Mouse (Mus musculus): ENCODE results near the gene Fmnl3. TPM values are rescaled to one million over a fixed set of nuclear protein-coding genes. Genes with fewer than 3 reads are reported as not detected.

Fmnl3 gene
- polyA plus RNA-seq, 1 experiment, result 15.3 TPM

- no peaks in the 10 kb centered on the region for H3K27me3 ChIP-seq (ENCODE audit: control insufficient read depth, insufficient read depth, low read length)
- H3K4me1 ChIP-seq (ENCODE audit: control insufficient read depth, insufficient read depth, low read length), result no peaks in the 10 kb centered on the region; the same call in 1 of the 2 replicates
- no peak overlapping the region for H3K4me3 ChIP-seq (ENCODE audit: control insufficient read depth, low read depth, low read length)
- H3K27ac ChIP-seq (ENCODE audit: control insufficient read depth, insufficient read depth, low read depth, low read length), result no peak overlapping the region
- H3K36me3 ChIP-seq (ENCODE audit: control insufficient read depth, insufficient read depth, low read length), result no peaks in the 10 kb centered on the region
- no peak for TF ChIP-seq POLR2A (IDR thresholded peaks at IDR 0.05; ENCODE audit: control insufficient read depth, low read depth, low read length)
- TF ChIP-seq CTCF (IDR thresholded peaks at IDR 0.05; ENCODE audit: control insufficient read depth, insufficient read depth, insufficient replicate concordance, low read depth, low read length), result no peak
Measured at GRCm38 (mm10) chr15:99341102-99341501, 29.2 kb downstream of the Fmnl3 start.

DNA sequence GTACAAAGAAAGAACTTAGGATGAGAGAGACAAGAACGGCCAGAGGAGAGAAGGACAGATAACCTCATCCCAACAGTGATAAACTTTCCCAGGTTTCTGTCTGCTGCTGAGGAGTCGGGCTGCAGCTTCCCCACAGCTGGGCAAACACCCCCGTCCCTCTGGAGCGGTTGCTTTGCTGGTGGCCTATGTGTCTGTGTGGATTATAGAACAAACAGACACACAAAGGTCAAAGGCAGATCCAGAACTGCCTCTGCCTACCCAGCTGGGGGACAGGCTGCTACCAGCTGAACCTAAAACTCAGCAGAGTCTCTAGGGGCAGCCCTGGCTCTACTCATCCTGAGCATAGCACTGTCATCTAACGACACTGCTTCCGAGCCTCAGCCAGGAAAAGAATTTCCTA, 30.6 kb downstream of the Fmnl3 start:
- H3K4me3 ChIP-seq (ENCODE audit: control insufficient read depth, low read depth, low read length), result no peak overlapping the region
- no peak overlapping the region for H3K27ac ChIP-seq (ENCODE audit: control insufficient read depth, insufficient read depth, low read depth, low read length)
- TF ChIP-seq POLR2A (IDR thresholded peaks at IDR 0.05; ENCODE audit: control insufficient read depth, low read depth, low read length) (no peak), CTCF (IDR thresholded peaks at IDR 0.05; ENCODE audit: control insufficient read depth, insufficient read depth, insufficient replicate concordance, low read depth, low read length) (no peak)
- no peaks in the 10 kb centered on the region for H3K36me3 ChIP-seq (ENCODE audit: control insufficient read depth, insufficient read depth, low read length)
- H3K27me3 ChIP-seq (ENCODE audit: control insufficient read depth, insufficient read depth, low read length), result no peaks in the 10 kb centered on the region
- no peaks in the 10 kb centered on the region; the same call in 1 of the 2 replicates for H3K4me1 ChIP-seq (ENCODE audit: control insufficient read depth, insufficient read depth, low read length)

- no peaks in the 10 kb centered on the region for H3K27me3 ChIP-seq (ENCODE audit: control insufficient read depth, insufficient read depth, low read length)
- no peak overlapping the region for H3K4me3 ChIP-seq (ENCODE audit: control insufficient read depth, low read depth, low read length)
- H3K36me3 ChIP-seq (ENCODE audit: control insufficient read depth, insufficient read depth, low read length), result no peaks in the 10 kb centered on the region; the same call in 1 of the 2 replicates
- no peak for TF ChIP-seq CTCF (IDR thresholded peaks at IDR 0.05; ENCODE audit: control insufficient read depth, insufficient read depth, insufficient replicate concordance, low read depth, low read length)
- TF ChIP-seq POLR2A (IDR thresholded peaks at IDR 0.05; ENCODE audit: control insufficient read depth, low read depth, low read length), result no peak
- H3K4me1 ChIP-seq (ENCODE audit: control insufficient read depth, insufficient read depth, low read length), result no peaks in the 10 kb centered on the region; the same call in 1 of the 2 replicates
- no peak overlapping the region for H3K27ac ChIP-seq (ENCODE audit: control insufficient read depth, insufficient read depth, low read depth, low read length)
Measured at GRCm38 (mm10) chr15:99338916-99339315, 31.4 kb downstream of the Fmnl3 start.

DNA sequence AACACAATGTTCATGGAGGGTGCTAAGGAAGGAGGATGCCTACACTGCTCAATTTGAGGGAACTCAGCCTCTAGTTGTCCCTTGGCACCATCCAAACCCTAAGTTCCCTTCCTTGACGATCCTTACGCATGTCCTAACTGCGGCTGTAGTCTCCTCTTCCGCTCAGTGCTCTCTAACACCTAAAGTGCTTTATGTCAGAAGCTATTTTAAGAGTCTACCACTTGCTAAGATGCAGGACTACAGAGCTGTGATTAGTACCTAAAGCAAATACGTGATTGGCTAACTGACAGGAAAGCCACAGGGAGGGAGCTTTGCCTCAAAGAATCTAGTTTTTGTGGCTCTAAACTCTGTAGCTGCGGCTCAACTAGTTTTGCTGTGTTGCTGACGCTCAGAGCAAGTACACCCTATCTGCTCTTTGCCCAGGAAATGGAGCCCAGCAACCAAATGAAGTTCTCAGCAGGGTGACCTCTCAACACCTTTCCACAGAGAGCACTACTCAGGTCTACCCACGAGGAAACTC, 34.4 kb downstream of the Fmnl3 start:
- Histone ChIP-seq H3K27ac (ENCODE audit: control insufficient read depth, insufficient read depth, low read depth, low read length) (no peak overlapping the region), H3K36me3 (ENCODE audit: control insufficient read depth, insufficient read depth, low read length) (no peaks in the 10 kb centered on the region; the same call in 1 of the 2 replicates), H3K4me1 (ENCODE audit: control insufficient read depth, insufficient read depth, low read length) (no peaks in the 10 kb centered on the region), H3K4me3 (ENCODE audit: control insufficient read depth, low read depth, low read length) (no peak overlapping the region), H3K27me3 (ENCODE audit: control insufficient read depth, insufficient read depth, low read length) (no peaks in the 10 kb centered on the region)
- no peak for TF ChIP-seq POLR2A (IDR thresholded peaks at IDR 0.05; ENCODE audit: control insufficient read depth, low read depth, low read length)
- TF ChIP-seq CTCF (IDR thresholded peaks at IDR 0.05; ENCODE audit: control insufficient read depth, insufficient read depth, insufficient replicate concordance, low read depth, low read length), result no peak

DNA sequence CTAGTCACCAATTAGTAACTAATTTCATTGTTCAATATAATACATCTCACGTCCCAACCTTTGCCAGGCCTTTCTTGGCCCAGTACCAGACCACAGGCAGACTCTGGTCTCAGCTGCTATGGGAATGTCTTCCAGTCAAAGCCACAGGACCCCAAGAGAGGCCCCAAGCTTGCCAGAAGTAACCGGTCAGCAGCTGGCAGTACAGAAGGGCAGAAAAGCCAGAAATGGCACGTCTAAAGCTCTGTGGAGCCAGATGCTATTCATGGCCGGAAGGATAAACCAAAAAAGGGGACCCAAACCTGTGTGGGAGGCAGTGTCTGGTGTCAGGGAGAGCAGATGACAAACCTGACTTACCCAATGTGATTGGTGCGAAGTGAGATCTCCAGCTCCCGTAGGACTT, 35.8 kb downstream of the Fmnl3 start:
- no peak for TF ChIP-seq POLR2A (IDR thresholded peaks at IDR 0.05; ENCODE audit: control insufficient read depth, low read depth, low read length)
- no peak for TF ChIP-seq CTCF (IDR thresholded peaks at IDR 0.05; ENCODE audit: control insufficient read depth, insufficient read depth, insufficient replicate concordance, low read depth, low read length)
- no peaks in the 10 kb centered on the region; the same call in 1 of the 2 replicates for H3K36me3 ChIP-seq (ENCODE audit: control insufficient read depth, insufficient read depth, low read length)
- no peak overlapping the region for H3K4me3 ChIP-seq (ENCODE audit: control insufficient read depth, low read depth, low read length)
- no peaks in the 10 kb centered on the region for H3K27me3 ChIP-seq (ENCODE audit: control insufficient read depth, insufficient read depth, low read length)
- H3K27ac ChIP-seq (ENCODE audit: control insufficient read depth, insufficient read depth, low read depth, low read length), result no peak overlapping the region
- no peaks in the 10 kb centered on the region for H3K4me1 ChIP-seq (ENCODE audit: control insufficient read depth, insufficient read depth, low read length)

DNA sequence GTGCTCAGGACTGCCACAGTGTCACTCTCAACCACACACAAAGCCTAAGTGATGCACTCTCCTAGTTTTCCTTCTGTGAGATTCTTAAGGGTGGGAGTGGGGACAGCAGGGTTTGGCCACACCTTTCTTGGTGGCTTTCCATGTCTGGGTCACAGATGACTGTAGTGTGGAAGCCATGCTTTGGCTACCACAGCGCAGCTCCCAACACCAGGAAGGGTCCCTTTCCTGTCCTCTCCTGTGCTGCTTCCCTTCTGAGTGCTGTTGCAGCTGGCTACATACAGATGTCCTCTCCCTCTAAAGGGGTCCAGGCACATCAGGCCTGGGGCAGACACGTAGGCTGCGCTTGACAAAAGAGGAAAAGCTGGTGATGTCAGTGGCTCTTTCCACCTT, 36.6 kb downstream of the Fmnl3 start:
- no peak for TF ChIP-seq POLR2A (IDR thresholded peaks at IDR 0.05; ENCODE audit: control insufficient read depth, low read depth, low read length)
- H3K4me1 ChIP-seq (ENCODE audit: control insufficient read depth, insufficient read depth, low read length), result no peaks in the 10 kb centered on the region
- H3K36me3 ChIP-seq (ENCODE audit: control insufficient read depth, insufficient read depth, low read length), result no peaks in the 10 kb centered on the region; the same call in 1 of the 2 replicates
- no peak overlapping the region for H3K27ac ChIP-seq (ENCODE audit: control insufficient read depth, insufficient read depth, low read depth, low read length)
- no peaks in the 10 kb centered on the region for H3K27me3 ChIP-seq (ENCODE audit: control insufficient read depth, insufficient read depth, low read length)
- H3K4me3 ChIP-seq (ENCODE audit: control insufficient read depth, low read depth, low read length), result no peak overlapping the region

DNA sequence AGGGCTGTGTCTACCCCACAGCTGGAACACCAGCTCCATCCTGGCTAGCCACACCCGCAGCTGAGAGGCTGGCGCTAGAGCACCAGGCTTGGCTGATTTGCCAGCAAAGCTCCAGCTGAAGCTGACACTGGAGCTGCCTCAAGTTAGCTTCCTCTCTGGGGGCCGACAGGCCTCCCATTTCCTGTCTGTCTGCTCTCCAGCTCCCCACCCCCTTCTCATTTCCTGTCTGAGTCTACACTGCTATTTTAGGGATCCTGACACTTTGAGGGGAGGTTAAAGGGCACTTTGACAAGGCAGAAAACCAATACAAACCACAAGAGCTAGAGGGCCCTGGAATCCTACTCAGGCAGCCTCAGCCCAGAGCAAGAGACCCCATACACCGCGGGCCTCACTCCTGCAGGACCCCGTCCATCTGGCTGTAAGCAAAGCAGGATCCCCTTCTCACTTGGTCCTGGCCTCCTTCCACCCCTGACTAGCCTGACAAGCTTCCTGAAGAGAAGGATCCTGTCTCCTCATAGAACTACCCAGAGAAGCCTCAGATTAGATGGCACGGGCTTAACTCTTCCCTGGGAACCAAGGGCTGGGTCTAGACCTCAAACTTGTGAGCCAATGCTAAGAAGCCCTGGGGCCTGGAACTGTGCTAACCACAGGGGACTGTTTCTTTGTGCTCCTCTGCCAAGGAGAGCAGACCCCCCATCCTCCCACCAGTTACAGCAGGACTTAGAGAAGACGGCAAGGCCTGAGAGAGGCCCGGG, 37.2 kb downstream of the Fmnl3 start:
- no peaks in the 10 kb centered on the region for H3K4me1 ChIP-seq (ENCODE audit: control insufficient read depth, insufficient read depth, low read length)
- TF ChIP-seq CTCF (IDR thresholded peaks at IDR 0.05; ENCODE audit: control insufficient read depth, insufficient read depth, insufficient replicate concordance, low read depth, low read length) (no peak), POLR2A (IDR thresholded peaks at IDR 0.05; ENCODE audit: control insufficient read depth, low read depth, low read length) (no peak)
- peak overlapping the region; percentile 57; the same call in 1 of the 2 replicates for H3K27ac ChIP-seq (ENCODE audit: control insufficient read depth, insufficient read depth, low read depth, low read length)
- H3K36me3 ChIP-seq (ENCODE audit: control insufficient read depth, insufficient read depth, low read length), result no peaks in the 10 kb centered on the region; the same call in 1 of the 2 replicates
- no peak overlapping the region for H3K4me3 ChIP-seq (ENCODE audit: control insufficient read depth, low read depth, low read length)
- no peaks in the 10 kb centered on the region for H3K27me3 ChIP-seq (ENCODE audit: control insufficient read depth, insufficient read depth, low read length)

Measured in testis, adult 2 months (tissue).